Mouse (Mus musculus): ENCODE data around the gene Cebpzos.

The Cebpzos gene

DNA sequence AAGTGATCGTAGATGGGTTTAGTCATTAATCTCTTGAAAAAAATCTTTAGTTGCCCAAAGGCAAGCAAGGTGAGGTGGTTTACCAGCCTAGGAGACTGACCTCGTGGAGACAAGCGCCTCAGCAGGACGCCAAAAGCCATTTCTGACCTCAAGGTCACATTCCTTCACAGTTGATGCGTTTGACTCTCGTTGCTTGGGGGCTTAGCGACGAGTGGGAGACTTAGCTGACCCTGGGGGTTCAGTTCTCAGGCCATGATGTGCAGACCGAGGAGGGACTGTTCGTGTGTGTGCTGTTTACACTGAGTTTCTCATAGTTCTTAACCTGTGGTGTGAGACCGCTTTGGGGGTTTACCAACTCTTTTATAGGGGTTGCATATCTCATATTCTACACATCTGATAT, 26.3 kb downstream of the Cebpzos start:
- no peak for DNase-seq

DNA sequence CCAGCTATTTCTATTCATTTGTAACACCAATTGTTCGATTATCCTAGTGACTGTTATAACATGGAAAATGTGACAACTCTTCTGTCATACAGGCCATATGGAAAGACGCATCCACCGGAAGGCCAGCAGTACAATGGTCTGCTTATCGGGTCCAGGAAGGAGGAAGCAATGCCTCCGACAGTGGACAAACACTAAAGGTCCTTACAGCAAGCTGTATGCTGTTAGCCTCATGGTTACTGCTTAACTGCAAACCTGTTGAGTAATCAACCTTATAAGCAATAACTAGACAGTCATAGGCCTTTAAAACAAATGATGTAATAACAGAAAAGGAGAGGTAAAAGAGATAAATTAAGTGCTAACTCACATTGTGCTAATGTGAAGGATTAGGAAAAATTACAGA, 34.9 kb downstream of the Cebpzos start:
- DNase-seq = no peak

DNA sequence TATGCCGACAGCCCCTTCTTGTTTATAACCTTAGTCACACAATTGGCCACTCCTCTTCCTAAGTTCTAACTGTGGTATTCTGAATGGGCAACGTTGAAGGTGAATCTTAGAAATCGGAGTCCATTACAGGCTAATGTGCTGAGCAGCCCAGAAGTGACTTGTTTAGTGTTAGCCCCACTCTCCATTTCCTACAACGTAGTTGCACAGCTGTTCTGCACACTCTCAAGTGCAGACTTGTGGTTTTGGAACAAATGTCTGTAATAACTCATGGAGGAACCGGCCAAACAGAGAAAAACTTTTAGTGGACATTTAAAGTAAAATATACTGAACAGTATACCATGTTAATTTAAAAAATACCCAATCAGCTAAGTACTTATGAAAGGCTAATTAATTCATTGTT, 35.8 kb downstream of the Cebpzos start:
- DNase-seq = no peak

GRCm38 (mm10) chr17:78953240-78953639, 36.9 kb downstream of the Cebpzos start:
- DNase-seq = no peak

DNA sequence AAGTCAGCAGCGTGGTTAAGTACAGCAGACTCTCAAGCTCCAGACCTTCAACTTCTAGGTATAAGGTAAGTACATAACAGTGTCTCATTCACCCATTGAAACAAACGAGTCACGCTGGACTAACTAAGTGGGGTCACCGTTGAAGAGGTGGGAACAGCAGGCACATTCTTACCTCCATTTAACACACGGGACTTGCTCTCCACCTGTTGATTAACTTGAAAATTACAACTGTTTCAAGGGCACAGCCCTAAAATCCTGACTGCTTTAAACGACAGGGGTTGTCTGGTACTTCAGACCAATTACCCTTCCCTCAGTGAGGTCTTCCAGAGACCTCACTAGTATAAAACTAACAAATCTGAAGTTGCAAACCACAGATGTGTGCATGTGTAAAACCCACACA, 43.2 kb downstream of the Cebpzos start:
- no peak for DNase-seq

- DNase-seq = peak; percentile 47
Observed at GRCm38 (mm10) chr17:78964387-78964786, 48.1 kb downstream of the Cebpzos start.

DNA sequence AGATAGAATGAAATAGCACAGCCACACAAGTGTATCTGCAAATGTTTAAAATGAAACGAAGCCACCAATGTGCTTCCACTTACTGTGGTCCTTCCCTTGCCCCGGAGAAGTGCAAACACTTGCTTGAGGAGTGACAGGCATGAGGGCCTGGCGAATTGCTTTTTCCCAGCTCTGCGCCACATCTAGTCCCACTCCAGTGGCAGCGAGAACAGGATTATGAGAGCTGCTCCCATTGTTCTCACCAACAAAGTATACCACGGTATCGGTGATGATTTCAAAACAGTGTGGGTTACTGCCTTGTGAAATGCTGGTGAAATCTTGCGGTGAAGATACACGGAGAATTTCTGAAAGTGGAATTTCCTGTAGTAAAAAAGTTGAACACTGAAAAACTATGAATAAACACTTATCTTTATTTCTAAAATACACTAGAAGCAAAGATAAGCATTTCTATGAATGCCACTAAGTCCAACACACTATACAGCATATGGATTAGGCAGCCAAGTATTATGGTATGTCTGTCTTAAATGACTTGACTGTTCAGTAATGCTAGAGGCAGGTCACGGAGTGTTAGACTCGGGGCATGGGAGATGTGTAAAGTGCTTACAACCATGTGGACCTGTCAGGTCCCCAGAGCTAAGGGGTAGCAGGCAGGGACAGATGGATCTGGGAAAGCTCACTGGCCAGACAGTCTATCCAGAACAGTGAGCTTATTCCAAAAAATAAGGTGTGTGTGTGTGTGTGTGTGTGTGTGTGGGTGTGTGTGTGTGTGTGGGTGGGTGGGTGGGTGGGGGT, 50.0 kb downstream of the Cebpzos start:
- no peak for DNase-seq

DNA sequence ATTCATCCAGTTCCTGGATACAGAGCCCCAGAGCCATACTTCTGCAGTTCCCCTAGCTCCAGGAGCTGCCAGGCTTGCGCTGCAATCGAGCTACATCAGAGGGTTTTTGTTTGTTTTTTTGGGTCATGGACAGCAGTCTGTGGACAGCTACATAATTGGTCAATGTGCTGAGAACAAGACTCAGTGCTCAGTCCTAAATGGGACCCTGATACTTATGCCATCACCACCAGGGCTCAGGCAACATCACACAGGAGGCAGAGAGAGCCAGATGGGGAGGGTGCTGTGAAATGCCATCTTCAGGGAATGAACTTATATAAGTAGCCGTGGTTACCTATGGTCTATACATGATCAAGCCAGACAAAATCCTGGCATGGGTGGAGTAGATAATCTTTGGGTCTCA, 52.2 kb downstream of the Cebpzos start:
- no peak for DNase-seq

All from right cerebral cortex, postnatal 4 days (tissue).